Mouse (Mus musculus) liver, postnatal 0 days (tissue): Measurements from ENCODE around the gene Dst.

Experiments
- CTCF ChIP-seq: sonication (generic); IDR thresholded peaks from 2 replicates; pipeline ENCODE4 v1.5.1; 2016; ENCODE audit warnings: antibody characterized with exemption, low read depth
- EP300 ChIP-seq: IDR thresholded peaks from 2 replicates; pipeline ENCODE4 v1.6.1; 2016; ENCODE audit warnings: antibody characterized with exemption, low read depth, mild to moderate bottlenecking

- no peak for TF ChIP-seq EP300
- no peak for TF ChIP-seq CTCF
Observed at GRCm38 (mm10) chr1:33925283-33925682, 17.3 kb downstream of the Dst start.
